Mouse (Mus musculus) cerebellum, adult 9-10 months (tissue): Measurements from ENCODE around the gene Capza1.

Experiments used
- DNase-seq: peaks from one replicate; pipeline ENCODE4 v3.0.0; 2022

Gene Capza1

DNA sequence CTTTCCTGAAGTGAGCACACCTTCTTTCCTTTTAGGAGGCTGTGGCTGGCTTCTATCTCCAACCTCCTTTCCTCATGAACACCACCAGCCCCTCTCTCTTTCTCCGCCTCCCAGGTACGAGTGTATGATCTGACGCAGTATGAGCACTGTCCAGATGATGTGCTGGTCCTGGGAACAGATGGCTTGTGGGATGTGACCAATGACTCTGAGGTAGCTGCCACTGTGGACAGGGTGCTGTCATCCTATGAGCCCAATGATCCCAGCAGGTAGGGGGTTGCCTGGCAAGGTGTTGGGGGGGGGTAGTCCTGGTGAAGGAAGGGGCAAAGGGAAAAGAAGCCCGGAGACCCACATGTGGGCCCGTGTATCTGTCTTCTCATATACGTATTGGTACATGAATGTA is 79.0 kb downstream of the Capza1 start:
- no peak for DNase-seq

DNA sequence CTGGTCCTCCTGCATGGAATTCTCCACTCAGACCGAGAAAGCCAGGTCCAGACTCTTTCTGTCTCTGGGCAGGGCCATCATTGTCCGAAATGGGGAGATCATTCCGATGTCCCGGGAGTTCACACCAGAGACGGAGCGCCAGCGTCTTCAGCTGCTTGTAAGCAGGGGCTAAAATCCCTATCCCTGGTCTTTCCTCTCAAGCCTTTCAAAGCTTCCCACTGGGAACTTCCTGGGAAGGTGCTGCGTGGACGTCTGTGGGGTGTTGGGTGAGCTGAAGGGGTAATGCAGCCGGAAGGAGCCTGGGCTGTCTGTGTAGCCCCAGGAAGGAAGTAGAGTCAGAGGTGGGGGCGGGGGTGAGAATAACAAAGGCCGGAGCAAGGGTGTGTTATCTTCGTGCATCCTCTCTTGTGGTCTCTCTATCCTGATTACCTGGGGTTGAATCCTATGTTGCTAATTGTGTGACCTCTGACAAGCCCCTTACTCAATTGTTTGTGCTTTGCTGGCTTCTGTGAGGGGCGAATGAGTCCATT is 80.3 kb downstream of the Capza1 start:
- DNase-seq = no peak

DNA sequence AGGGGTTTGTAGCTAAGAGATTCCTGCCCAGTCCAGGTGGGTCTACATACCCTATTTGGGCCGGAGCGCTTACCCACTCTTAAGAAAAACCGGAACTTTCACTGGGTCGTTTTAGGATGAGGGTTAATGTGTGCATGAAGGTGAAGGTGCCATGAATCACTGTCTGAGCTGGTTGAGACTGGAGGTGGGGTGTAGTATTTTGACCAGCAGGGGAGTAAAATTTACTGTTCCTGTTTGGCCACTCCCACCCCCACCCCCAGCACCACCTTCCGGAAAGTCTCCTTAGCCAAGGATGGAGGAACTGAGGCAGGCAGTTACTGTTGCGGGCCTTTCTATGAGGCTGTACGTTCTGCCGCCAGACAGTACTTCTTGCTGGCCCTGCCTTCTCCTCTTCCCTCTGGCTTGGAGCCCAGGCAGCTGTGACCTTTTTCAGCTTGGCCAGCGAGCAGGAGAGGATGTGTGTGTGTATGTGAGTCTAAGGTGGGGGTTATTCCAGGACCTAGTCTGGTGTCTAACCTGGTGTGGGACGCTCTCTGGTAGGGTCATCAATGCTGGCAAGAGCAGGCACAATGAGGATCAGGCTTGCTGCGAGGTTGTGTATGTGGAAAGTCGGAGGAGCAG is 82.1 kb downstream of the Capza1 start:
- DNase-seq = no peak

DNA sequence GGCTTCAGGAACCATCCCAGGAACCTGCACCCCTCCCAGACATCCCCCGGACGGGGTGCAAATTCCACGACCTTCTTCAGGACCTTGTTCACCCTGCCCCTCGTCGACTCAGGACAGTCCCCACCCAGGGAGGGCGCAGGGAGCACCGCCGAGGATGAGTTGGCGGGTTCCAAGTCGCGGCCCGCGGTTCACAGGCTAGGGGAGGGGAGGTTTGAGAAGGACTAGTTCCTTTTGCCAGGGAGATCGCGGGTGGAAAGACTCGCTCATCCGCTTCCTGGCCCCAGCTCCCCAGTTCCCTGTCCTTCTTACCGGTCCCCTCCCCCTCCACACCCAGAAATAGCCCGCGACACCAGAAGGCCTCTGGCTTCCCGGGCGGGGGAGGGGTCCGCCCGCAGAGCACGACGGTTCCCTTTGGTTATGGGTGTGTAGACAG is 82.8 kb downstream of the Capza1 start, which contains the start of gene Fam19a3:
Gene Fam19a3 (minus strand): TSS at position 370 of the 433 bp plus-strand sequence.
- no peak for DNase-seq

DNA sequence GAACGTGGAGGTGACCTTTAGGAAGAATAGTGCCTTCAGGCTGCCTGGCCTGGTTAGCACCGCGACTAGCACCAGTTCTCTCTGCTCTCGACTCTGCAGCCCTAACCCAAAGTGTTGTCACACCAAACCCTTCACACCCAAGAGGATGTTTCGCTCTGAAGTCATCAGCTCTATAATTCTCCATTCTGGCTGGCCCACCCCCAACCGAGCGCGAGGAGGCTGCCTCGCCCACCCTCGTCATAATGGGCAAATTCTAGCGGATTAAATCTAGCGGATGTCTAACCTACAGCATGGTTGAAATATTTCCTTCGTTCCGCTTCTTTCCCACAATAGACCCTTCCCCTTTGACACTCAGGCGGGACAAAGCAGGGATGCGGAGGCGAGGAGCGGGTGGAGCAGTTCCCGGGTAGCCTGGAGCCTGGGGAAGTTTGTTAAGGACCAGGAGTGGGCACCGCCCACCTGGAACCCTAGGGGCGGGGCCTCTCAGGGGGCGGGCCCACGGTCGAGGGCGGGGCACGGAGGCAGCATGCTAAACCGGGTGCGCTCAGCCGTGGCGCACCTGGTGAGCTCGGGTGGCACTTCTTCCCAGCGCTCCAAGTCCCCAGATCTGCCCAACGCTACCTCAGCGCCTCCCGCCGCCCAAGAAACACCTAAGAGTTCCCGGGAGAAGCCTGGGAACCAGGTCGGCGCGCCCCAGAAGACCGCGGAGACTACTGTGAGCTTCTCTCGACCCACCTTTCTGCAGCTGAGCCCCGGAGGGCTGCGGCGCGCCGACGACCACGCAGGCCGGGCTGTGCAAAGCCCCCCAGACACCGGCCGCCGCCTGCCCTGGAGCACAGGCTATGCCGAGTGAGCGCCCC is 83.5 kb downstream of the Capza1 start, which contains the start of gene Ppm1j:
Gene Ppm1j (plus strand): TSS at position 496 of the 860 bp plus-strand sequence.
- DNase-seq = no peak

DNA sequence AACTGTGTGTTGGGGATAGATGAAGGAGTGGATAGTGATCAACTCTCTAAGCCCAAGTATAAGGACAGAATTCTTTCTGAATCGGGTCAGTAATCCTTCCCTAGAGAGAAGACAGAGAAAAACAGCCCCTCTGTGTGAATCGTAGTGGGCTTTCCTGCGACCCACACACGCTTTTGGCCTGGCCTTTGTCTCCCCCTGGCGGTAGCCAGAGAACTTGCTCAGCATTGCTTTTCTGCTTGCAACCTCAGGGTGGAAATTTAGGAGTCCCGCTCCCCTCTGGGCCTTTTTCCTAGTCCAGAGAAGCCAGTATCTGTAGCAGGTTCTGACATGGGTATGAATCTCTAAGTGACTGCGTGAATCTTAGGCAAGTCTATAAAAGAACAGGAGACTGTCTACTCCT is 84.4 kb downstream of the Capza1 start:
- peak; percentile 25 for DNase-seq

DNA sequence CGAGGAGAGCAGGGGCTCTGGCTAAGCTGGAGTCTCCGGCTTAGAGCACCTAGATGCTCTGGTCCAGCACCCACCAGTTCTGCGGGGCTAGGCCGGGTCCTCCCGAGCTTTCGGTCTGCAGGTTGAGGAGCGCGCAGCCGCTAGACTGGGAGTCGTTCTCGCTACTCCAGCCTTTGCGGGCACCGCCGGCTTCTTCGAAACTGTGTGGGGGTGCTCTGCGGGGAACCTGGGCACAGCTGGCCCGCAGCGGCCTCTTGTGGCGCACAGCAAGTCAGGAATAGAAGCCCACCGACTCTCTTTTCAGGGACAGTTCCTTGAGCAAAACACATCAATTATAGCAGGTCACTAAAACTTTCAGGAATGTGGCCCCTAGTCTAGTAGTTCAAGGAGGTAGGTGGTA is 87.0 kb downstream of the Capza1 start:
- no peak for DNase-seq

DNA sequence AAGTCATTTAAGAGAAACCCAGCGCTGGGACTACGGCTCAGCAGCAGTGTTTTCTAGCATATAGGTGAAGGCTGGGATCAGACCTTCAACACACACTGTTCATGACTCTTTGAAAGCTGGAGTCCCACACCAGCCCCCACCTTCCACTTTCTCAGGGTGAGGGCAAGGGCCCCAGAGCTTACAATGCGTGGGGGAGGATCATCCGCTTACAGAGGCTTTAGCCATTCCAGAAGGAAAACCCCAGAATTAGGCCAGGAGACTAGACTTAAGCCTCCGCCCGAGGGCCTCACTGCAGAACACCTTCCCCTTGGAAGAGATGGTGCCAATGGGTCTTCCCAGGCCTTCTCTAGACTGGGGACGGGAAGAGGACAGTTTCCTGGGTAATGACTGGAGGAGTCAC is 91.0 kb downstream of the Capza1 start:
- no peak for DNase-seq
